Mouse (Mus musculus) frontal cortex, postnatal 25 days (tissue): ENCODE results near the gene Gm49395.

Experiments
- DNase-seq, 2 experiments: peaks; one replicate each; pipeline ENCODE4 v3.0.0; 2022; ENCODE audit warnings: low spot score in 2 of 2

The Gm49395 gene

DNA sequence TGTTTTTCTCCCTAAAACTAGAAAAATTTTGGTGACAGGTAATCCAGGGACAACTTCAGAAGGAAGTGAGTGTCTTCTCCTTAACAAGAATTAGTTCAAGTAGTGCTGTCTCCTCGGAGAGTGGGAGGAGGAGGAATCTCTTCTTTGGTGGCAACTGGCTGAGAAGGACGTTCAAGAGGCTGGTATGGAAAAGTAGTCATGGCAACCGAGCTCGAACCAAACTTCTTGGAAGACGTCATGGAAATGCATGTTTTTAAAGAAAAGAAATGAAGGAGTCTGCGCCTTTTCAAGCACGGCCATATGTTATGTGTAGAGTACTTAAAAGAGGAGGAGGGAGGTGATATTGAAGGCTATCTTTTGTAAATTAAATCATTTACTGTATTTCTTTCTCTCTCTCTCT lies 49.2 kb downstream of the Gm49395 start:
- no peak for DNase-seq

DNA sequence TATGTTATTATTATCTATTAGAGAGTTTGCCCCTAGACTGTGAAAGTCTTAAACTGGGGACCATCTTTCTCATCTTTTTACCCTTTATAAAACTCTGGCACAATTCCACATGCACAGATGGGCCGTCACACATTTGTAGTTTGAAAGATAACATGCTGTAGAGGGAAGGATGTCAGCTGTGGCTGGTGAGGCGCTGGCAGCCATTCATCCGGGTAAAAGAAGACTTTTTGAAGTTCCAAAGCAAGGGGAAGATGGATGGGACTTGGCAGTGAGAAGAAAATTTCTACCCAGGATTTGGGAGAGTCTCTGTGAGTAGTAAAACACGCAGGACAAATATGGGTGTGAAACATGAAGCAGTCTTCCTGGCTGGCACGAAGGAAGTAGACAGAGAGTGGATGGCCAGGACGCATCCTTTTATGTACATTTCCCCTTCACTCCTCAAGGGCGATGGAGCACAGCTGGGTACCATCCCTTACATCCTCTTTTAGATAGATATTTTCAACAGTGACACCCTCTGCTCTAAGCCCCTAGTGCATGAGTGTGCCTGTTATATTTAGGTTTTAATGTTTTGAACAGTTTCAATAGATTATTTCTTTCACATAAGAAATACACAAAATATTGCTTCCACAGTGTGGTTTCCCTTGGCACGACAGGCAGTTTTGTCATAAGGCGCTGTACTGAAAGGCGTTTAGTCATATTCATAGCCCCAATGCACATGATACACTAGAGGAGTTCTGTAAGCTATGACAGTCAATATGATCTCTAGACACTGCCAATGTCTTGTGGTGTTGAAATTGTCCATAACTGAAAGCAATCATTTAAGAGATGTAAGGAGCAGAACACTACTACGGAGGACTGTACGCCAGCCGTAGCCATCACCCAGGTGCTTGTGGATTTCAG lies 50.8 kb downstream of the Gm49395 start:
- DNase-seq = no peak

DNA sequence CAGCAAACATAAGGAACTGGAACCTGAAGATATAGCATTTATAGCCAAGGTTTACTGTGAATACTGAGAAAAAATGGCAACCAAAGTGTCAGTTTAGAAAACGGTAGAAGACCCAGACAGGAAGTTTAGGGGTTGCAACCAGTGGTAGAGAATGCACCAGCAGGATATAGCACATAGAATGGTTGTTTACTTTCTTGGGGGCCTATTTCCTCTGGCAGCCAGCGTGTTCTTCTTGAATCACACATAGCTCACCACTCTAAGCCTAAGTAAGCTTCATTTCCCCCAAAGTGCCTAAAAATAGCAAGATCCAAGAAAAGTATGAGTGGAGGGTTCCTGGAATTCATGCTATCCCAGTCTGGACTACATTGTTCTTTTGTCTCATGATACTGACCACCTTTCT lies 59.1 kb downstream of the Gm49395 start:
- no peak for DNase-seq

DNA sequence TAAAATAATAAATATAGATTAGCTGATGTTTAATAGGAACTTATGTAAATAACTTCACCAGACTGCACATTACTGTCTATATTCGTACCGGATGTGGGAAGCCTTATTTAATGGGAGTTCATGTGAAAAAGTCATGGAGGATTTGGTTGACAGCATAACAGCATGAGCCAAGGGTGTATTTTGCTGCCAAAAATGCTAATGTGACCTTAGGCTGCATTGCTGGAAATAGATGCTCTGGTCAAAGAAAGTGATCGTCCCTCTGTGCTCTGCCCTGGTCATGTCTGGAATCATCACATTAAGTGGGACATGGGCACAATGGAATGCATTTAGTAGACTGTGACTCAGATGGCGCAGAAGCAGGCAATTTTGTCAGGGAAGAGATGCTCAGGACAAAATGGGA lies 64.4 kb downstream of the Gm49395 start:
- no peak for DNase-seq

DNA sequence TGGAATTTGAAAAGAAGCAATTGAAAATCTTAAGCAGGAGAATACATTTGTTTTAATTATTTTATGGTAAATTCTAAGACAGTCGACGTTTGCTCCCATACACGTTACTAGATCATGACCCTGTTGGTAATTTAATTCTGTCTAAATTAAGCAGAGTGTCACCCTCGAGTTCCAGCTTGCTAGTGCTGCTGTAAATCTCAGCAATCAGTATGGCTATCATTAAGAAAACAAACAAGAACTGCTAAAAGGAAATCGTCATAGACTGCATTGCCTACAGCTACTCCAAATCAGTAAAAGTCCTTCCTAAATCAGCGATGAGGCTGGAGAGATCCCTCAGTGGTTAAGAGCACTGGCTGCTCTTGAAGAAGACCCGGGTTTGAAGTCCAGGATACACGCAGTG lies 66.3 kb downstream of the Gm49395 start:
- DNase-seq = no peak

DNA sequence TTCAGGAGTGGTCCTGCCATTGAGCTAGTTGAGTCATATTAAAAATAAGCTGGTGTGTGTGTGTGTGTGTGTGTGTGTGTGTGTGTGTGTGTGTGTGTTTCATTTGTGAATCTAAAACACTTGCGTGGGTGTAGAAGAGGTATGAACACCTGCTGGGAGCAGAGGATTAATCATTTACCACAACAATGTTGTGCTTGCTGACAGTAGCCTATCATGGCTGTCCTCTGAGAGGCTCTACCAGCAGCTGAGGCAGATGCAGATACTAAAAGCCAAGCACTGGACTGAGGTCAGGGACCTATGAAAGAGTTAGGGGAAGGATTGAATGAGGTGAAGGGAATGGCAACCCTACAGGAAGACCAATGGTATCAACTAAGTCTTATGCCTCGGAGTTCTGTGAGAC lies 68.6 kb downstream of the Gm49395 start:
- no peak for DNase-seq

DNA sequence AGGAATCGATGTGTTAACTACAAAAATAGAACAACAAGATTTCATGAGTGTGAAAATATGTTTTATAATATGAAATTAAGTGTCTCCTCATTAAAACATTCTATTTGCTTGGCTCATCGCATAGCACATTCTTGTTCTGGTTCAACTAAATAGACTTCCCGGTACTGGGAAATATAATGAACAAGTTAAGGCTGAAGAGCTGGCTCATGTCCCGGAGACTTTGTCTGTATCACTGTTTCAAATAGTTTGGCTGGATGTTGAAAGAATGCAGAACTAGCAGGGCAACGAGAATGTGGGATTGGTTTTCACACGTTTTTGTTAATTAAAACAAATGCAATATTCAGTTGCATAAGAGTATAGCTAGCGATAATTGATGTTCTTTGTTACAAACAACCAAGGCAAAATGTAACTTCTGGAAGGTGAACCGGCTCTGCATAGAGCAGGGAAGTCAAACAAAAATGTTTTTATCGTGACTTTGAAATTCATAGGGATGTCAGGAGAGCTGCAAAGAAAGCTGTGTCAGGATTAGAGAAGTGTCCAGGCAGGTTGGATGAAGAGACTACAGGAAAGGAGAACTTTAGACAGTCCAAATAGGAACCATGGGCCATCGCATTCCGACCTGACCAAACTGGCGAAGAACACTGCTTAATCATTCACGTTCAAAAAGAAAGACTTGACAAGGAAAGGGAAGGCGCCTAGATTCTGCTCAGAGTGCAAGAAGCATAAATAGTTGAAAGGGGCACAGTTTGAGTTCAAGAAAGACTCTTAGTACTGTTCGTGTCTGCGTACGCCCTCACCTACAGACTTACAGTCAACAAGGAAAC lies 70.3 kb downstream of the Gm49395 start:
- no peak for DNase-seq

DNA sequence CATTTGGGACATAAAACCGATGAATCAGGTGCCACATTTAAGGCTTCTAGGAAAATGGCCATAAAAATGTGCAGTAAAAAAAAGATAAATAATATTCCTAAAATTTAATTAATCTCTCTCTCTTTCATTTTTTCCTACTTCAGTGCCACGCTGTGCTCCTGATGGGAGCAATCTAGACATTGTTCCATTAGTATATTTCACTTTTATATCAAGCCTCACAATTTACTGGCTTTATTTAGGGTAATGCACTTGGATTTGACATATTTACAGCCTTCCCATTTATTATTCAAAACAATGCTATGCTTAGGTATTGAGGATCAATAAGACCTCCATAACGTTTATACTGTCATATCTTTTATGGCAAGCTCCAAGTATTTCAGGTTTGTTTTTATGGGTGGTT lies 76.3 kb downstream of the Gm49395 start:
- DNase-seq = no peak

DNA sequence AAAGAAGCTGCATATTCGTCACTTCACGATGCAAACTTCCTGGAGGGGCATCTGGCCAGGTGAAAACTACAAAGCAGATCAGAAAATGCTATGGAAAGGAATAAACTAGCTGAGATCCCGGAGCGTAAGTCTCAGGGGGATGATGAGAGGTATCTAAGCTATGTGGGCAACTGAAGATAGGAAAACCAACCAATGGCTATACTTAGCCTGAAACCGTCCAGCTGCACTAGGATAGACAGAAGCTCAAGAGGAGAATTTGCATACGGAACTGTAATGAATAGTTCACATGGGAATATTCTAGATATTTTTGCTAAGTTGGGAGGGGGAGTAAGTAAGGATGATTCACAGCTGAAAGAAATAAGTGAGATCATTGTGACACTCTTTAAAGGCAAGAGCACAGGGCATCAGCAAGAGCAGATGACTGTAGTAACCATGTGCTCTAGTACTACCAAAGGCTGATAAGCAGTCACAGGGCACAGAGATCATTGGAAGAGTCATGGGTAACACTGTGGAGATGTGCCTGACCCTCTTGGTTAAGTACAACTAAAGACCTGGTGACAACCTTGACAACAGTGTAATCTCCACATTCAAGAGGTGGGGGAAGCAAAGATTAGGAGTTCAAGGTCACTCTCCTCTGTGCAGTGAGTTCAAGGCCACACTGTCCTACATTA lies 79.5 kb downstream of the Gm49395 start:
- no peak for DNase-seq

DNA sequence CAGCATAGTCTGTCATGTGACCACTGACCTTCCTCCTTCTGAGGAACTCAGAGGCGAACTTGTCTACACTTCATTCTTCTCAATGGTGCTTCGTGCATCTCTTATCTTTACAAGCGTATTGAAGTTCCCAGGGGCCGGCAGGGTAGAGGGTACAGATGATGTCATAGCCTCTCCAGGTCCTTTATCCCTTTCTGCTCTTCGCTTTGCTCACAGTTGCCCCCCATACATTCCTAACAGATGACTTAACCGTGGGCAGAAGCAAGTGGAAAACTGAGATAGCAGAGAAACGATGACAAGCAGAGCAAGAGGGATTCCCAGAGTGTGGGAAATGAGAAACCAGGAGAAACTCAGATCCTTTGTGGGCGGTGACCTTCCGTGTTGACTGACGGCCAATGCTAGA lies 80.3 kb downstream of the Gm49395 start:
- no peak for DNase-seq

DNA sequence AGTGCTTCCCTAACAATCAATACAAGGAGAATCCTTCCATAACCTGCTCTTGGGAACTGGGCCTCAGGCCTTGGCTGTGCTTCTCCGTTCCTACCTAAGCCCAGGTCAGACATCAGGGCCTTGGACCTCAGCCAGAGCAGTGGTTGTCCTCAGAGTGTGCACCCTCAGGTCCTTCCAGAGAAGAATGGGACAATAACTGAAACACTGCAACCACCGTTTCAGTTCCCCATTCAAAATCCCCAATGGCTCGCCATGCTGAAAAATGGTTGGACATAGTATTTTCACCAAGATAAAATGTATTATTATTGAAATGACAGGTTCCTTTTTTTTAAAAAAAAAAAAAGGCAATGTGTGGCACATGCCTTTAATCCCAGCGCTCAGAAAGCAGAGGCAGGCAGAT lies 81.0 kb downstream of the Gm49395 start:
- no peak for DNase-seq

DNA sequence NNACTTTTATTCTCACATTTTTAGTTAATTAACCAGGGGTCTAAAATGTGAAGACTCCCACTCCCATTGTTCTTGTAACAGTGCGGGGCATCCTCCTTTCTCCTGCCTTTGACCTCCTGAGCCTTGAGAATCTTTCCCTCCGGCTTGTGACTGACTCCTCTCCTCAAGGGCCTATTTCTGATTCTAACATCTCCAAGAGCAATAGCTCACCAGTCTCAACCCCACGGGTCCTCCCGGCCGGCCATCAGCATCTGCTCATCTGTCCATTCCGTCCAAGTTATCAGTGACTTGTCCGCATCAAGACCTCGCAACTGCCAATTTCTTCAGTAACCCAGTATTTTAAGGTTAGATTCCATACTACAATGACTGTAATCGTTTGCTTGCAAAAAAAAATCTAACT lies 84.2 kb downstream of the Gm49395 start:
- DNase-seq = no peak

DNA sequence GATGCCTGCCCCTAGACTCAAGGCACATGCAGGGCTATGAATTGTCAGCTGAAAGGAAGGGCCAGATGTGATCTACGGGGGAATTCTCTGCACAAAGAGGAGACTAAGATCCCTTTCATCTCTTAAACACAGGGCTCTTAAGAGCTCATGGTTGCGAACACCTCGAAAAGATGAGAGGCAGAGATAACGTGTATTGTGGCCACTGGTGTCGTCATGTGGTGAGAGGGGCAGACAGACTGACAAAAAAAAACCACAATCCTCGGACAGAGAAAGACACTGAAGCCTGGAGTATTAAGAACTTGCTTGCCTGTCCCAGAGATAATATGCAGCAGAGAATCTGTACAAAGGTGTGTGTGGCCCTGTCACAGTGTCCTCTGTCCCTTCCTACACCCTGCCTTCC lies 90.2 kb downstream of the Gm49395 start:
- DNase-seq = no peak

DNA sequence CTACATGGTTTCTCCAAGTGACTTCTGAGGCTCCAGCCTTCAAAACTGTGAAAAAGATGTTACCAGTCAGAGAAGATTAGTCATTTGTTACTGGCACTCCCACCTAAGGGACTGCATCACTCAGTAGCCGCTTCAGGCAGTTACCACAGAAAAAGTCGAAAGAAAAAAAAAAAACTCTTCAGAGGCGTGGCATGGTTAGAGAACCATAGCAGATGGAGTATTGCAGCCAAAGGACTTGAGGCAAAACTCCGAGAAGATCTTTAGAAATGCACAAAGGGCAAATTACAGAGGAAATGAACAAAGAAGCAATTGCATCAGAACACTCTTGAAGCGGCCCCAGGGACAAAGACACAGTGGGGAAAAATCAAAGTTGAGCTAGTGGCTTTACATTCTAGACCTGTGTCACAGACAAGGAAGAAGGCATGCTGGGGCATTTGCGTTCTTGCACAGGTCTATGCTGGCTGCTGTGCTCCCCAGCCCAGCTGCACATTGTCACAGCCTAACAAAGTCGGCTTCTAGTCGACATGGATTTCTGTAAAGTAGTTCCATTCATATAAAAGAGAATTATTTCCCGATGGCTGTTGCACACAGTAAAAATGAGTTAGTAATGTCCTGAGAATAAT lies 95.4 kb downstream of the Gm49395 start:
- no peak for DNase-seq

DNA sequence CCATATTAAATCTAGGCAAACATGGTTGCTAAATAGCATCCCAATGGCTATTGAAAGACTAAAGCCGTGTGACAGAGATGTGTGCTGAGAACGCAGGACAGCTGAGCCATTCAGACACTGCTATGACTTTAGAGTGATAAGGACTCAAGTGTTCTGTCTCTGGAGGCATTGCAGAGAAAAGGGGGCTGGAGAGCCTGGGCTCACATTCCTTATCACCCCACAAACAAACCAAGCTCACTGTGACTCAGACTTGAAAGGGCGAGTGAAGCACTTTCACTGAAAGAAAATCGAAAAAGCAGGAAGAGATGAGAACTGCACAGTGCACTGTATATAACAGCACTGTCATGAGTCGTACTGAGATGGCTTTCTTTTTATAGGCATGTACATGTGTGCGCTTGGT lies 96.4 kb downstream of the Gm49395 start:
- DNase-seq = no peak

DNA sequence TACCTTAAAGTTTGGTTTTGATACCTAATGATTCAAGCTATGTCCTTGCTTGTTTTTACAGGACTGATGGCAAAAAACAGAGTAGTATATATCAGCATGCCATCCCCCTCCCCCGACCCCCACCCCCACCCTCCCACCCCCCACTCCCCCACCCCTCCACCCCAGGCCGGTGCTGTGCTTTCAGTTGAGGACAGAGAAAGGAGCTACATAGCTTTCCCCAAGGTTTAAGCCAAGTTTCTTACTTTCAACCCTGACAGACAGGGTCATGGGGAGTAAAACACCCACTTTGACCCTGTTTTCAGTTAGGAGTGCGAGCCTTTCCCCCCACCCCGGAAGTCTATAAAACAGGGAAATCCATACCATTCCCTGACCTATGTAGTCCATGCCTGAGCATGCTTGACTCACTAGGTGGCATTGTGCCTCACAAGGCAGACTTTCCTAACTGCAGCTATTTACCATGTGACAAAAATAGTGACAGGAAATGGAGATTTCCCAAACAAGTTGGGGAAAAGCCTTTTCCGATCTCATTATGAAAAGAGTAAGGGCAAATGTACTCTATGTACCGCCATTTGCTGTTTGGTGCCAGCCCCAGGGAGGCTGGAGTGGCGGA lies 98.2 kb downstream of the Gm49395 start:
- DNase-seq = no peak

DNA sequence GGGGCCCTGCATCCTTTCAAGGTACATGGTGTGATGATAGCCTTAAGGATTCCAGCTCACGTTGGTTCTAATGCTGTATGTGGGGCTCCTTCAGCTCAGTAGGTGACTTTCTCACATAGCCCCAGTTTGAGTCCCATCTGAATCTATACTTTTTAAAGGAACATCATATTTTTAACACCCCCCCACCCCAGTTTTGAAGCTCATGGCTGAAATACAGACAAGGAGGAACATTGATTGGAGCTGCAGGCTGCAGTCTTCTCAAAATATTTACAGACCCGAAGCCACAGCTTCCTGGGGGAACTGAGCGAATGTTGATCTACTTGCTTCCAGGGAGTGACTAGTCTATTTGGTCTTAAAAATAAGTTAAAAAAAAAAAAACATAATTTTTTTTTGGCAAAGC lies 98.9 kb downstream of the Gm49395 start:
- DNase-seq = no peak

DNA sequence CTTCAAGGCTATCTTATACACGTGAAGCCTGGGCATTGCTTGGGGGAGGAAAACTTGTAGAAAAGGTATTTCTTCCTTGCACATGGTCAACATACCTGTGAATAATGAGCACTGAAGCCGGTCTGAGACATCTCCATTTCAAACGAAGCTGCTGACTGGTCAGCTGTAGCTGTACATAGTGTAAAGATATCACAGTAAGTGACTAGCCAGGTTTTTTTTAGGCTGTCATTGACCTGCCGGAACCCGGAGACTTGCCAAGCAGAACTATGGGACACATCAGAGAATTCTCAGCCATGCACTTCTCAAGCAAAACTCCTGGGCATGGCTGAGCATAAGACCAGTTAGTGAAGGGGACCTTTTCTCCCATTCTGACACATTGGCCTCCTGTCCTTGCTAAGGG lies 99.6 kb downstream of the Gm49395 start:
- no peak for DNase-seq

DNA sequence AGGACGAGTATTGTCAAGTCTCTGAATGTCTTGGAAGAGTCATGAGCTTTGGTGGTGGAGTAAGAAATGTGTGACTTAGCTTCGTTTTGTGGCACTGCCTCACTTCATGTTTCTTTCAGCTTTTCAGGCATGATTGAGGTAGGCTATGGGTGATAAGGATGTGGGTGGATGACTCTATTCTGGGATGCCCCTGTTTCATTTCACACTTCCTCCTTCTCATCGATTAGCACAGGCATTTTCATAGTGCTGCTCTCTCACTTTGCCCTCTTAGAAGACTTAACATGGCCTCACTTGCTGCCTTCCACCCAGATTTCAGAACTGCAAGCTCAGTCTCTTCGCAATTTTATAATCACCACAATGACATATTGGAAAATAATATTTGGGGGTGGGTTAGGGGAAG lies 102.1 kb downstream of the Gm49395 start:
- no peak for DNase-seq

DNA sequence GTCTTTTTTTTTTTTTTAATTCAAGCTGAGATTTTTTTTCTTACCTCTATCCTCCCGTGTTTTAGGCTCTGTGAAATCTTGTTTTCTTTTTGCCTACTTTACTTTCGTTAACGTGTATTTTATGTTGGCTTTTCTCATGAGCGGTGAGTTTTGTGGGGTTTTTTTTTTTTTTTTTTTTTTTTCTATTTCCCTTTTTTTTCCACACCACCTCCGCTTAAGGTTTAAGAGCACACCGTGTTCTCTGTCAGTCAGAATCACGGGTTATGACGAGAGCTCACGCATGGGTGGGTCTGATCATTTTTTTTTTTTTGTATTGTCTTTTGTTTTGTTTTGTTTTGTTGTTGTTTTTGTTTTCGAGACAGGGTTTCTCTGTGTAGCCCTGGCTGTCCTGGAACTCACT lies 103.6 kb downstream of the Gm49395 start:
- DNase-seq = no peak

DNA sequence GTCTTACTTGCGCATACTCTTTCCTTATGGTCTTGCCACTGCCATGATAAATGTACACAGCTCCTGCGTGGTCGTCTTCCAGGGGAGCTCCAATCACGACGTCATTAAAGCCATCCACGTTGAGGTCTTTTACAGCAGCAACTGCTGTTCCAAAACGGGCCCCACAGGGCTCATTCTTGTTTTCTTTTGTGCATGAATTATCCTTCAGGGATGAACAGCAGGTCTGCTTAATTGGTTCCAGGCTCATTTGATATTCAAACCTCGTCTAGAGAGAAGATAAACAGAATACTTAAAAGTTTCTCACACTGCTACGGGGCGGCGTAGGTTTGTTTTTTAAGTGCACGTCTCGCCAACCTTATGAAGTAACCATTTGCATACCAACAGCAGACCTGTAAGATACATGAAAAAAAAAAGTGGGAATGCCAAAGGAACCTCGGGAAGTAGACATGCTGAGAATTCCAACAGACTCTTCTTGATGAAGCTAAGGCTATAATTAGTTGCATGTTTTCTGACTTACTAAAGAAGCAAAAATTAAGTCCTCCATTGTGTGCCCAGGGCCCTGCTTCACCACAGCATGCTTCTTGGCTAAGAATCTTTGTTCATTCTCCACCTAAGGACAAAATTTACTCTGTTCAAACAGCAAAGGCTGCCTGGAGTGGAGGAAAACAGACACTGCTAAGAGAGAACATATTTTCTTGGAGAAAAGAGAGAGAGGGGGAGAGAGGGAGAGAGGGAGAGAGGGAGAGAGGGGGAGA lies 109.3 kb downstream of the Gm49395 start:
- no peak for DNase-seq
